Mouse (Mus musculus): ENCODE data around the gene Olfml2a.

GRCm38 (mm10) chr2:39004372-39004771 is 72.6 kb downstream of the Olfml2a start:
- TF ChIP-seq CTCF (IDR thresholded peaks at IDR 0.05; ENCODE audit: low read depth) (no peak), EP300 (IDR thresholded peaks at IDR 0.05; ENCODE audit: low read depth) (no peak)
